Mouse (Mus musculus) C2C12 (cell line): ENCODE measurements around the gene Nkd1. TPM values are rescaled to one million over a fixed set of nuclear protein-coding genes. Genes with fewer than 3 reads are reported as not detected.

Source experiments
- H3K27me3 ChIP-seq: one replicate; pipeline ENCODE4 v1.6.1; 2011; ENCODE audit not compliant: control insufficient read depth, insufficient read depth, insufficient read length
- H3K36me3 ChIP-seq: one replicate; pipeline ENCODE4 v1.6.1; 2011; ENCODE audit not compliant: control insufficient read depth, insufficient read depth
- H3K4me3 ChIP-seq: one replicate; pipeline ENCODE4 v1.5.1; 2011; ENCODE audit warnings: mild to moderate bottlenecking, control low read depth; ENCODE audit not compliant: poor library complexity, insufficient read depth, severe bottlenecking
- H3K79me2 ChIP-seq: one replicate; pipeline ENCODE4 v1.6.1; 2011; ENCODE audit not compliant: control insufficient read depth, insufficient read depth
- H3K79me3 ChIP-seq: one replicate; pipeline ENCODE4 v1.6.1; 2011; ENCODE audit warnings: low read depth, control low read depth
- H3ac ChIP-seq: one replicate; pipeline ENCODE3; 2011; ENCODE audit warnings: low read depth; ENCODE audit not compliant: control insufficient read depth, insufficient read length
- CEBPB ChIP-seq: IDR thresholded peaks from one replicate; pipeline ENCODE4 v1.6.1; 2011; ENCODE audit warnings: low read depth, mild to moderate bottlenecking, control low read depth, moderate library complexity
- CTCF ChIP-seq: IDR thresholded peaks from one replicate; pipeline ENCODE4 v1.5.1; 2011; ENCODE audit not compliant: control insufficient read depth, insufficient read depth, insufficient read length
- FOSL1 ChIP-seq: IDR thresholded peaks from one replicate; pipeline ENCODE4 v1.8.0; 2011; ENCODE audit warnings: mild to moderate bottlenecking, low read length; ENCODE audit not compliant: poor library complexity, insufficient read depth, severe bottlenecking
- MAX ChIP-seq: IDR thresholded peaks from one replicate; pipeline ENCODE4 v1.6.1; 2011; ENCODE audit warnings: mild to moderate bottlenecking, control low read depth
- MYOD1 ChIP-seq: IDR thresholded peaks from one replicate; pipeline ENCODE4 v1.6.1; 2011; ENCODE audit warnings: low read depth; ENCODE audit not compliant: control insufficient read depth, insufficient read length
- MYOG ChIP-seq: IDR thresholded peaks from one replicate; pipeline ENCODE4 v1.6.1; 2011; ENCODE audit not compliant: control insufficient read depth, insufficient read length; ENCODE audit errors: extremely low read depth
- USF1 ChIP-seq: IDR thresholded peaks from one replicate; pipeline ENCODE4 v1.6.1; 2011; ENCODE audit warnings: low read depth, mild to moderate bottlenecking, control low read depth, moderate library complexity
- polyA plus RNA-seq: library from polyadenylated mRNA; unstranded; fragments of >200 nt; fragmentation: generic; extraction: Trizol; gene quantifications from one replicate; pipeline ENCODE4 v1.2.1, GENCODE M21; 2012; ENCODE audit warnings: missing spikeins

Gene Nkd1
- polyA plus RNA-seq, 1 experiment: not detected

GRCm38 (mm10) chr8:88566119-88566518 is 45.0 kb downstream of the Nkd1 start:
- Histone ChIP-seq H3ac (no peak overlapping the region), H3K36me3 (no peaks in the 10 kb centered on the region), H3K79me3 (no peaks in the 10 kb centered on the region), H3K4me3 (no peak overlapping the region), H3K27me3 (peaks cover 59% of the 10 kb centered on the region), H3K79me2 (no peaks in the 10 kb centered on the region)
- TF ChIP-seq MYOD1 (no peak), MYOG (no peak), FOSL1 (no peak), CTCF (no peak), USF1 (no peak), CEBPB (no peak), MAX (no peak)

- TF ChIP-seq MAX (no peak), CTCF (no peak), MYOG (no peak), USF1 (no peak), CEBPB (no peak), MYOD1 (no peak), FOSL1 (no peak)
- H3K79me2 ChIP-seq: no peaks in the 10 kb centered on the region
- no peak overlapping the region for H3K4me3 ChIP-seq
- H3K27me3 ChIP-seq: peaks cover 48% of the 10 kb centered on the region
- no peaks in the 10 kb centered on the region for H3K79me3 ChIP-seq
- no peaks in the 10 kb centered on the region for H3K36me3 ChIP-seq
- no peak overlapping the region for H3ac ChIP-seq
Observed at GRCm38 (mm10) chr8:88567314-88568121, 46.4 kb downstream of the Nkd1 start.

- Histone ChIP-seq H3K36me3 (no peaks in the 10 kb centered on the region), H3K79me2 (no peaks in the 10 kb centered on the region), H3K4me3 (no peak overlapping the region), H3K27me3 (peaks cover 41% of the 10 kb centered on the region), H3ac (no peak overlapping the region), H3K79me3 (no peaks in the 10 kb centered on the region)
- TF ChIP-seq CEBPB: no peak
- TF ChIP-seq FOSL1: no peak
- no peak for TF ChIP-seq CTCF
- no peak for TF ChIP-seq MYOD1
- no peak for TF ChIP-seq USF1
- TF ChIP-seq MAX: no peak
- no peak for TF ChIP-seq MYOG
Observed at GRCm38 (mm10) chr8:88568211-88568610, 47.1 kb downstream of the Nkd1 start.

- Histone ChIP-seq H3K79me3 (no peaks in the 10 kb centered on the region), H3K27me3 (peaks cover 36% of the 10 kb centered on the region)
- TF ChIP-seq USF1: no peak
- TF ChIP-seq MYOD1: peak; percentile 26
Observed at GRCm38 (mm10) chr8:88569366-88569765, 48.2 kb downstream of the Nkd1 start.

GRCm38 (mm10) chr8:88570293-88570998 is 49.3 kb downstream of the Nkd1 start:
- Histone ChIP-seq H3K27me3 (peaks cover 30% of the 10 kb centered on the region), H3K79me3 (no peaks in the 10 kb centered on the region), H3K36me3 (no peaks in the 10 kb centered on the region), H3ac (no peak overlapping the region), H3K4me3 (no peak overlapping the region), H3K79me2 (no peaks in the 10 kb centered on the region)
- no peak for TF ChIP-seq MAX
- TF ChIP-seq CEBPB: no peak
- TF ChIP-seq MYOD1: no peak
- TF ChIP-seq USF1: no peak
- TF ChIP-seq CTCF: no peak
- TF ChIP-seq MYOG: no peak
- TF ChIP-seq FOSL1: no peak

More at GRCm38 (mm10) chr8:88569366-88569765, 48.2 kb downstream of the Nkd1 start:
- no peaks in the 10 kb centered on the region for H3K36me3 ChIP-seq
- no peak overlapping the region for H3K4me3 ChIP-seq
- no peak overlapping the region for H3ac ChIP-seq
- H3K79me2 ChIP-seq: no peaks in the 10 kb centered on the region

- no peaks in the 10 kb centered on the region for H3K79me2 ChIP-seq
- no peak overlapping the region for H3K4me3 ChIP-seq
- H3K36me3 ChIP-seq: no peaks in the 10 kb centered on the region
- no peak for TF ChIP-seq MAX
- TF ChIP-seq FOSL1: no peak
- no peak for TF ChIP-seq CTCF
- TF ChIP-seq MYOD1: no peak
- TF ChIP-seq USF1: no peak
- no peak overlapping the region for H3ac ChIP-seq
- no peaks in the 10 kb centered on the region for H3K79me3 ChIP-seq
- peaks cover 32% of the 10 kb centered on the region for H3K27me3 ChIP-seq
Observed at GRCm38 (mm10) chr8:88571434-88572184, 50.5 kb downstream of the Nkd1 start.
